Mouse (Mus musculus) ES-Bruce4 (cell line): ENCODE results near the gene Slc44a1. TPM values are rescaled to one million over a fixed set of nuclear protein-coding genes. Genes with fewer than 3 reads are reported as not detected.

Source experiments
- H3K27ac ChIP-seq: 2 replicates; pipeline ENCODE4 v1.5.1; 2012; ENCODE audit warnings: low read length, inconsistent platforms; ENCODE audit not compliant: insufficient read depth
- H3K27me3 ChIP-seq: 2 replicates; pipeline ENCODE4 v1.6.1; 2012; ENCODE audit warnings: mild to moderate bottlenecking, low read length, inconsistent platforms; ENCODE audit not compliant: control insufficient read depth, poor library complexity, insufficient read depth, severe bottlenecking
- H3K36me3 ChIP-seq: 2 replicates; pipeline ENCODE4 v1.6.1; 2012; ENCODE audit warnings: inconsistent platforms, mild to moderate bottlenecking, low read length, moderate library complexity; ENCODE audit not compliant: control insufficient read depth, poor library complexity, insufficient read depth, severe bottlenecking
- H3K4me1 ChIP-seq: one replicate; pipeline ENCODE4 v1.8.1; 2011; ENCODE audit warnings: low read length; ENCODE audit not compliant: control insufficient read depth, insufficient read depth
- H3K4me3 ChIP-seq: 2 replicates; pipeline ENCODE4 v1.5.1; 2011; ENCODE audit warnings: low read depth, mild to moderate bottlenecking, low read length
- H3K9ac ChIP-seq: 2 replicates; pipeline ENCODE4 v1.6.1; 2012; ENCODE audit warnings: low read depth, mild to moderate bottlenecking, inconsistent platforms; ENCODE audit not compliant: poor library complexity, severe bottlenecking
- H3K9me3 ChIP-seq: replicated peaks from 2 replicates; pipeline ENCODE4 v1.6.1; 2012; ENCODE audit warnings: mild to moderate bottlenecking, low read length, inconsistent platforms; ENCODE audit not compliant: control insufficient read depth, poor library complexity, insufficient read depth, severe bottlenecking
- CTCF ChIP-seq: IDR thresholded peaks from one replicate; pipeline ENCODE4 v1.8.1; 2011; ENCODE audit warnings: low read depth, low read length
- EP300 ChIP-seq: IDR thresholded peaks from 2 replicates; pipeline ENCODE4 v1.6.1; 2011; ENCODE audit warnings: low read depth, low read length; ENCODE audit not compliant: insufficient read depth
- POLR2A ChIP-seq: IDR thresholded peaks from one replicate; pipeline ENCODE4 v1.8.1; 2011; ENCODE audit warnings: low read length; ENCODE audit not compliant: insufficient read depth
- polyA plus RNA-seq: library from polyadenylated mRNA; stranded (reverse); fragments of >200 nt; gene quantifications from 2 replicates; pipeline ENCODE4 v1.2.4, GENCODE M21; 2011; ENCODE audit warnings: low read depth; ENCODE audit not compliant: missing spikeins, insufficient read depth, insufficient read length

Gene Slc44a1
- polyA plus RNA-seq, 1 experiment = 89.9 TPM

DNA sequence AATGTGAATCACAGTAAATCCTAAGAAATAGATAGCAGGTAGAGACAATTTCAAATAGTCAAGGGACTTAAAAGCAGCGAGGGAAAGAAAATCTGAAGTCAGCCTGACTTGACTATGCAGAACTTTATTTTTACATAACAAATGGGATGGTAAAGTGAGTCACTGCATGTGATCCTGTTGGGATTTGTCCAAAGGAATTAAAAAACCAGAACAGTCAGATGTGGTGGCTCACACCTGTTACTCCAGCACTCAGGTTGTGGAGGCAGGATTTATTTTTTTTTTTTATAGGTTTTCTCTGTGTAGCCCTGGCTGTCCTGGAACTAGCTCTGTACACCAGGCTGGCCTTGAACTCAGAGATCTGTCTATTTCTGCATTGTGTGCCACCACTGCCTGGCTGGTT is 25.7 kb downstream of the Slc44a1 start:
- no peak for TF ChIP-seq POLR2A
- TF ChIP-seq EP300 = no peak
- TF ChIP-seq CTCF = no peak
- no peak overlapping the region for H3K4me3 ChIP-seq
- no peaks in the 10 kb centered on the region for H3K36me3 ChIP-seq

DNA sequence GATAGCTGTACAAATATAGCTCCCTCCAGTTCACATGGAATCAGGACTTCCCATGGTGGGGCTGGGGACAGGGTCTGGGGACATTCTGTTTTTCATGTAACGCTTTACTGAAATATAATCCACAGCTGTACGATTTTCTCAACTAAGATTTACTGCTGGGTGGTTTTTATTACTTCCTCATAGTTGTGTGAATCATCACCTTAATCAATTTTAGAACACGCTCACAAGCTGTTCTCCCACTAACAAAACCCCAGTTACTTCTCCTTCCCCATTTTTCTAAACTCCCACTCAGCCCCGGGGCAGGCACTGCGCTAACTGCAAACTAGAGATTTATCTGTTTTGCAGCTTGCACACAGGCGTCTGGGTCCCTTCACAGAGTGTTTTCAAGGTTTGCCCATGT is 28.8 kb downstream of the Slc44a1 start:
- Histone ChIP-seq H3K4me3 (no peak overlapping the region), H3K9me3 (no peaks in the 10 kb centered on the region), H3K36me3 (no peaks in the 10 kb centered on the region), H3K4me1 (no peaks in the 10 kb centered on the region), H3K9ac (no peak overlapping the region), H3K27me3 (no peaks in the 10 kb centered on the region), H3K27ac (no peak overlapping the region)
- no peak for TF ChIP-seq POLR2A
- TF ChIP-seq CTCF = no peak
- no peak for TF ChIP-seq EP300

More for the DNA sequence above, 25.7 kb downstream of the Slc44a1 start:
- H3K9ac ChIP-seq = no peak overlapping the region
- no peaks in the 10 kb centered on the region for H3K9me3 ChIP-seq
- no peaks in the 10 kb centered on the region for H3K4me1 ChIP-seq
- no peaks in the 10 kb centered on the region for H3K27me3 ChIP-seq
- H3K27ac ChIP-seq = peak overlapping the region; percentile 49

DNA sequence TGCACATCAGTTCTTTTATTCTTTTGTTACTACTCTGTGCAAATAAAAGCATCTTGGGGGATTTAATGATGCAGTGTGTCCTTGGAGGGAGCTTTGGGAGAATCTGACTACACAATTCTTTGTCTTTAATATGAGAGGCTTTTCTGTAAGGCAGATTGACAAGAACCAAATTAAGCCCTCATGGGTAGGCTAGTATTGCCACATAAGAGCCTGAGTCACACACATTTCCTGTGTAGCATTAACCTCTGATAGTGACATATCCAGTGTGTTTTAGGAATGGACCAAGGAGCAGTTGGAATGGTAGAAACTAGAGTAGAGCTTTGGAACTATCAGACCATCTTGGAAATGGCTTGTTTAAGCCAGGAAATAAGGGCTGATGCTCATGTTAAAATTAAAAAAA is 33.9 kb downstream of the Slc44a1 start:
- Histone ChIP-seq H3K4me1 (no peaks in the 10 kb centered on the region), H3K36me3 (no peaks in the 10 kb centered on the region), H3K9ac (no peak overlapping the region), H3K4me3 (no peak overlapping the region), H3K9me3 (no peaks in the 10 kb centered on the region), H3K27ac (no peak overlapping the region), H3K27me3 (no peaks in the 10 kb centered on the region)
- TF ChIP-seq CTCF (no peak), POLR2A (no peak), EP300 (no peak)

DNA sequence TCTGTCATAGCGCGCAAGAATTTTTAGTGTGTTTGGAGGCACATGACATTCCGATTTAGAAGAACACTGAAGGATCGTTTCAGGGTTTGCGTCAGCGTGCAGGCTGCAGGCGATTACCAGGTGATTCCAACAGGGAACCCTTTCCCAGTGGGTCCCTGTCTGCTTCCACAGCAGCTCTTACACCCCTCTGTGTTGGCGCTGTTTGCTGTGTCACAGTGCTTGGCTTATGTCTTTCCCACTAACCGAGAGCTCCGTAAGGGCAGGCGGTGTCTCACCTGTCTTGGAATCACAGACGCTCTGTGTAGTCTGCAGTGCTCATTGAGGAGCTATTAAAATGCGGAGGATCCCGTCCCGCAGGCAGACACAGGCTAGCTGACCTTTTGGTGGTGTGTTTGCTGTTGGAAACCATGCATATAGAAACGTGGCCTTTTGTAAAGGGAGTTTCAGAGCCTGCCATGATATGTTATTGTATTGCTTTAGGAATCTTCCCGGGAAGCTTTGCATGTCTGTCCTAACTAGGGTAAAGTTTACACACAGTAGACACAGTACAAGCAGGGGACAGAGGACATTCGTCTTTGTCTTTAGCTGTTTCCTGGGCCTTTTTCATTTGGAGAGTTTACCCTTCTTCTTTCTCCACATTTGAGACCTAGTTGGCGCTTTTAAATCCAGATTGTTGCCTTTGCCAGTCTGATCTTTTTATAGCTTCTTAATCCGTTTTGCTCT is 35.2 kb downstream of the Slc44a1 start:
- TF ChIP-seq EP300 (no peak), POLR2A (no peak), CTCF (no peak)
- Histone ChIP-seq H3K4me3 (no peak overlapping the region), H3K9me3 (no peaks in the 10 kb centered on the region), H3K27me3 (no peaks in the 10 kb centered on the region), H3K36me3 (no peaks in the 10 kb centered on the region), H3K4me1 (peaks cover 1% of the 10 kb centered on the region), H3K9ac (no peak overlapping the region), H3K27ac (no peak overlapping the region)

DNA sequence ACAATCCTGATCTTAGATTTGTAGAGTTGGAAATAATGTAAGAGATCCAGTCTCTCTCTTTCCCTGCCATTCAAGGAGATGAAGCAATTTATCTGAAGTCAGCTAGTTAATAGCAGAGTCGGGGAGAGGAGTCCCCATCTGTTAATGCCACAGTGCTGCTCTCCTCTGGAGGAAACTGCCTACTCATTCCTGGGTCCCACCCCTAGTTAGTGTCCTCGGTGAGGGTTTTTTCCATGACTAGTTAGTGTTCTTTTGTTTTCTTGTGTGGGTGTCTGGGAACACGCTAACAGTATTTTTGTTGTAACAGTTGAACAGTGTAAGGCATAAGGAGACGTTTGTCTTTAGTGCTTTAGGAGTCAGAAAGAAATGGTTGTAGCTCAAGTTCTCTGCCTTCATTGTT is 38.4 kb downstream of the Slc44a1 start:
- Histone ChIP-seq H3K27me3 (no peaks in the 10 kb centered on the region), H3K4me3 (no peak overlapping the region), H3K9me3 (no peaks in the 10 kb centered on the region), H3K36me3 (peaks cover 5% of the 10 kb centered on the region; the same call in 1 of the 2 replicates), H3K27ac (no peak overlapping the region), H3K9ac (no peak overlapping the region), H3K4me1 (peaks cover 1% of the 10 kb centered on the region)
- no peak for TF ChIP-seq EP300

DNA sequence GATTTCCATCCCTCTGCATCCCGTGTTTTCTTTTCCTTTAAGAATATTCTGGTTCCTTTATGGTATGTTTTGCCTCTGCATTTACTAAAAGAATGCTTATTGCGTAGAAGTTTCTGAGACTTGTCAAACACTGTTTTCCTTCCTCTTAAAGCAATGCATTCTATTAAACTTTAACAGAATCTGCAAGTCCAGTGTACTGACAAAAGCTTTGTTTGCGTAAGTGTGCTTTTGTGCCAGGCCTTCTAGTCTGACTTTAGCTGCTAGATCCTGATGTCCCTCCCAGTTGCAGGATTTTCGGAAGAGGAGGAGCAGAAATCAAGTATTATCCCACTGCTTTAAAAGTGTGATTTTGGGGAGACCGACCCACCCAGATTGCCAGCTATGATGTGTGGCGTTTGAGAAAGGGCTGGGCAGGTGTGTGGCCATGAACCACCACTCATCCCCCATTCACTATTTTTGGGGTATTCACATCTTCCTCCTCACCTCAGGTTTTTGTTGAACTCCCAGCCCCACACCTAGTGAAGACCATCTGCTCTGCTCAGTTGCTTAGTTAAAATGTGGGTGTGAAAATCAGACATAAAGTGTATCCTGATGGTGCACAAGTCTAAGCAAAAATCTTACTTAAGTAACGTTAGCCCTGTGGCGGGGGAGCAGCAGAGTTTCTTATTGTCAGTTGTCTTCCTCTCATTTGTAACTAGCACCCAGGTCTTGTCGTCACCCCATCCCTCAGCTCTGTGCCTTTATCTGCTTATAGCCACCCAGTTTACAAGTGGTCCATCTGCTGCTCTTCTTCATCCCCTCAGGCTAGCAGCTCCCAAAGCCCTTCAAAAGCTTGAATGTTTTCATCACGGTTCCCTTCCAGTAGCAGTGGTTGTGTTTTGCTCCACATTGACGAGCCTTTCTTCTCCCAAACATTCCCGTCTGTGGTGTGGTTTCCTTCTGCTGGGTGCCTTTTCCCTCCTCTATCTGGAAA is 47.3 kb downstream of the Slc44a1 start:
- TF ChIP-seq EP300 (no peak), CTCF (no peak)
- H3K27me3 ChIP-seq = no peaks in the 10 kb centered on the region
- no peaks in the 10 kb centered on the region; the same call in 1 of the 2 replicates for H3K36me3 ChIP-seq
- peaks cover 8% of the 10 kb centered on the region for H3K4me1 ChIP-seq
- H3K9me3 ChIP-seq = no peaks in the 10 kb centered on the region
- no peak overlapping the region for H3K9ac ChIP-seq
- no peak overlapping the region for H3K4me3 ChIP-seq
- H3K27ac ChIP-seq = no peak overlapping the region
